Mouse (Mus musculus) heart, embryonic 16.5 days (tissue): Measurements from ENCODE around the gene Iqcf1. TPM values are rescaled to one million over a fixed set of nuclear protein-coding genes. Genes with fewer than 3 reads are reported as not detected.
A peak's percentile ranks its signal among the peaks of the same experiment; 100 is the strongest.

Source experiments
- ATAC-seq: fragments of 200-750 bp; cut with Nextera tagmentation; replicated peaks from 2 replicates; pipeline ENCODE4 v1.8.0; 2017; ENCODE audit warnings: moderate number of reproducible peaks; ENCODE audit not compliant: insufficient read depth, low FRiP score; ENCODE audit errors: extremely low read depth
- H3K27ac ChIP-seq: fragments of 300-500 bp; sonication (generic); 2 replicates; pipeline ENCODE4 v1.5.1; 2014; ENCODE audit warnings: mild to moderate bottlenecking, low read length, control low read depth, moderate library complexity
- H3K27me3 ChIP-seq: fragments of 300-500 bp; sonication (generic); 2 replicates; pipeline ENCODE4 v1.6.1; 2014; ENCODE audit warnings: low read length, mixed read lengths; ENCODE audit not compliant: control insufficient read depth, insufficient read depth
- H3K36me3 ChIP-seq: fragments of 300-500 bp; sonication (generic); 2 replicates; pipeline ENCODE4 v1.6.1; 2014; ENCODE audit not compliant: control insufficient read depth, insufficient read depth
- H3K4me1 ChIP-seq: fragments of 300-500 bp; sonication (generic); 2 replicates; pipeline ENCODE4 v1.6.1; 2014; ENCODE audit warnings: low read length, mixed read lengths; ENCODE audit not compliant: control insufficient read depth, insufficient read depth
- H3K4me2 ChIP-seq: fragments of 300-500 bp; sonication (generic); 2 replicates; pipeline ENCODE4 v1.6.1; 2014; ENCODE audit warnings: low read depth, mild to moderate bottlenecking, control low read depth, low read length
- H3K4me3 ChIP-seq: fragments of 300-500 bp; sonication (generic); 2 replicates; pipeline ENCODE4 v1.5.1; 2014; ENCODE audit warnings: mild to moderate bottlenecking, control low read depth, low read length
- H3K9ac ChIP-seq: fragments of 300-500 bp; sonication (generic); 2 replicates; pipeline ENCODE4 v1.6.1; 2014; ENCODE audit warnings: low read length, control low read depth
- H3K9me3 ChIP-seq: fragments of 300-500 bp; sonication (generic); replicated peaks from 2 replicates; pipeline ENCODE4 v1.6.1; 2016; ENCODE audit warnings: low read length; ENCODE audit not compliant: control insufficient read depth
- WGBS: fragments of 180-500 bp; shearing (Covaris S2); extraction: QIAGEN DNeasy Blood & Tissue Kit; methylation state at CpG from one replicate; pipeline ENCODE4 v1.1.7; 2014; 5-methylcytosine and 5-hydroxymethylcytosine counted together
- polyA plus RNA-seq: library from polyadenylated mRNA; unstranded; fragments of >200 nt; fragmentation: Nextera tagmentation; extraction: Ambion mirVana; gene quantifications from 2 replicates; pipeline ENCODE4 v1.2.1, GENCODE M21; 2015

Gene Iqcf1
- polyA plus RNA-seq, 1 experiment from 2014 or later, result not detected

DNA sequence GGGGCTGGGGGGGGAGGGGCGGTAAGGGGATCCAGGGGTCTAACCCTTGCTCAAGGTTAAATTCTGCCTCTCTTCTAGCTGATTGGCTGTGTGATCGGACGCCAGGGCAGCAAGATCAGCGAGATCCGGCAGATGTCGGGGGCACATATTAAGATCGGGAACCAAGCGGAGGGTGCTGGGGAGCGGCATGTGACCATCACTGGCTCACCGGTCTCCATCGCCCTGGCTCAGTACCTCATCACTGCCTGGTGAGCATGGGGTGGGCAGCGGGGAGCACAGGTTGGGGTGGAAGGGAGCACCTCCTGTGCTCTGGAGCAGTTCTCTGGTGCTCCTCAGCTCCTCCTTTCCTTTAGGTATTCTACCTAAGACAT, 37.4 kb upstream of the Iqcf1 start:
- H3K27me3 ChIP-seq, result peaks cover 6% of the 10 kb centered on the region; the same call in 1 of the 2 replicates
- H3K4me2 ChIP-seq, result no peak overlapping the region
- no peak for ATAC-seq
- 91% methylated on average over 12 of the region's 12 CpGs for WGBS
- no peaks in the 10 kb centered on the region for H3K9me3 ChIP-seq
- no peak overlapping the region for H3K27ac ChIP-seq
- H3K4me3 ChIP-seq, result no peak overlapping the region
- H3K9ac ChIP-seq, result no peak overlapping the region
- peaks cover 20% of the 10 kb centered on the region for H3K4me1 ChIP-seq
- H3K36me3 ChIP-seq, result peaks cover 27% of the 10 kb centered on the region

DNA sequence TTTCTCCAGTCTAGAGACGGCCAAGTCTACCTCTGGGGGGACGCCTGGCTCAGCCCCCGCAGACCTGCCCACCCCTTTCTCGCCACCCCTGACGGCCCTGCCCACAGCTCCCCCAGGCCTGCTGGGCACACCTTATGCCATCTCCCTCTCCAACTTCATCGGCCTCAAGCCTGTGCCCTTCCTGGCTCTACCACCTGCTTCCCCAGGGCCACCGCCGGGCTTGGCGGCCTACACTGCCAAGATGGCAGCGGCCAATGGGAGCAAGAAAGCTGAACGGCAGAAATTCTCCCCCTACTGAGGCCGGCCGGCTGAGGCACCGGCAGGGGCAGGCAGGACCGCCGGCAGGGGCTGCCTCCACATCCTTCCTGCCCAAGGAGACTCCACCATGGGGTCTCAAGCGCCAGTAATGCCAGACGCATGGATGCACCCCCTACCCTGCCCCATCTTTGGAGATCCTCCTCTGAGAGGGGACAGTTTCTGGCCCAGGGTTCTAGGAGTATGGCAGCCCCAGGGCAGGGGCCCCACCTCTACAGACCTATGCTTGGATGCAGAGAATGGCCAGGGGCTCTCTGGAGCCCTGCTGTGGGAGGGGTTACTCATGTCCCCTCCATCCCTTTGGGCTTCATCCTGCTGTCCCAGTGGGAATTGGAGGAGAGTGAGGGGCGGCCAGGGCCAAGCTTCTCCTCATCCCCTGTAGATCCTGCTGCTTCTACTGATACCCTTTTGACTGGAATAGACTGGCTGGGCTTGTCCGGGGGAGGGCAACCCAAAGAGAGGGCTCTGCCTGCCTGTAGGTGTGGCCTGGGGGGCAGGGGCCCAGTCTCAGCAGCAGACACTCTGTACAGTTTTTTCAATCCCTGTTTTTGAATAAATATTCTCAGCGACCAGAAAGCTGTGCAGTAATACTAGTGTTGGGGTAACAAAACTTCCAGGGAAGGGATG, 36.4 kb upstream of the Iqcf1 start:
- 86% methylated on average over 21 of the region's 21 CpGs for WGBS

DNA sequence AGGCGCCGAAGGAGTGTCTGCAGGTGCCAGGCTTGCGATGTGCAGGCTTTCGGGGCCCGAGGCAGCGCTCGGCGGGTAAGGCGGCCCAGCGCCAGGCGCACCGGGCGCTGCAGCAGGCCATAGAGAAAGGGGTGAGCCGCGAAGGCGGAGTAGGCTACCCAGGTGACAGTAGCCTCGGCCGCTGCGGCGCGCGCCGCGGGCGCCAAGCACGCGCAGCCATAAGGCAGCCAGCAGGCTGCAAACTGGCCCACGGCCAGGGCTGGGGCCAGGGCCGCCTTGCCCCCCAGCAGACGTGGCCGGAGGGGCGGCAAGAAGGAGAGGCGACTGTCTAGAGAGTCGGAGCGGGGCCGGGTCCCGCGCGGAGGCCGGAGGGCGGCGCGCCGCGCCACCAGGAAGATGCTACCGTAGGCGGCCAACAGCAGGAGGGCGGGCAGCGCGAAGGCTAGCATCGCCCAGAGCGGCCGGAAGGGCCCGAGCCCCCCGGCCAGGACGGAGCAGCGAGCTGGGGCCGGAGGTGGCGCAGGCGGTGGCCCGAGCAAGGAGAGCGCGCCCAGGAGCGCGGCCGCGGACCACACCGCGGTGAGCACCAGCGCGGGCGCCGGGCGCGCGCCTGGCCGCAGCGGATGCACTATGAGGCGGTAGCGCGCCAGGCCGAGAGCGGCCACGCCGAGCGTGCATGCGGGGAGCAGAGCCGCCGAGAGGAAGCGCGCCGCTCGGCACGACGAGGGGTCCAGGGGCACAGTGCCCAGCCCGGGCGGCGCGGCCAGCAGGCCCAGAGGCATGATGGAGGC, 34.8 kb upstream of the Iqcf1 start:
- Histone ChIP-seq H3K4me3 (peak overlapping the region; percentile 71), H3K27ac (no peak overlapping the region), H3K36me3 (peaks cover 27% of the 10 kb centered on the region), H3K27me3 (peaks cover 6% of the 10 kb centered on the region; the same call in 1 of the 2 replicates), H3K9me3 (no peaks in the 10 kb centered on the region), H3K9ac (peak overlapping the region; percentile 81), H3K4me1 (peaks cover 10% of the 10 kb centered on the region), H3K4me2 (peak overlapping the region; percentile 87)
- ATAC-seq, result peak; percentile 60
- WGBS, result 2% methylated on average over 96 of the region's 99 CpGs

More for the DNA sequence above, 36.4 kb upstream of the Iqcf1 start:
- no peak overlapping the region for H3K9ac ChIP-seq
- no peak for ATAC-seq
- no peak overlapping the region for H3K4me3 ChIP-seq
- no peaks in the 10 kb centered on the region for H3K9me3 ChIP-seq
- H3K27ac ChIP-seq, result no peak overlapping the region
- peaks cover 12% of the 10 kb centered on the region for H3K4me1 ChIP-seq
- peaks cover 6% of the 10 kb centered on the region; the same call in 1 of the 2 replicates for H3K27me3 ChIP-seq
- H3K4me2 ChIP-seq, result no peak overlapping the region
- peaks cover 27% of the 10 kb centered on the region for H3K36me3 ChIP-seq

DNA sequence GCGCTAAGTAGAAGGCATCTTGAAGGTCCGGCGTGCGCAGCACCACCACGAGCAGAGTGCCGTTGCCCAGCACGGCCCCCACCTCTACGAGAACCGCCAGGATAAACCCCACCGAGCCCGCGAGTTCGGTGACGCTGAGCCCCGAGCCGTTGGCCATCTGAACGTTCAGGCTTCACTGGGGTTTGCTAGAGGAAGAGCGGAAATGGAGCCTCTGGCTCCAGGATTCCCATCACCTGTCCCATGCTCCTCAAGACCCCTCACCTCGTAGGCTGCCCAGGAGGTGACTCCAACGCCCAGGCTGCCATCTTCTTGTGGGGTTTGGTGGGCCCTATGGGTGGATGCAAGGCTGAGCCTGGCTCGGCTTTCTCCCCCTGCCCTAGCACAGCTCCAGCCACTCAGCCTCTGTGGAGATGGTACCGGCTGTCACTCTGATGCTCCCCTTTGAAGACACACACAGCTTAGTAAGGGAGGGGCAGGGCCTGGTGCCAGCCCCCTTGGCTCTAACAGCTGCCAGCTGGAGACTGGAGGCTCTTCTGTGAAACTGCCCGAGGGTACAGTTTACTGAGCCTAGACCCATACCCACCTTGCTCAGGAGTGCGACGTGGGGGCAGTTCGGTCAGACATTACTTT, 34.1 kb upstream of the Iqcf1 start, which contains the start of gene Gpr62:
TSS of gene Gpr62 (minus strand) at position 368 of the 630 bp plus-strand sequence.
- WGBS, result 32% methylated on average over 26 of the region's 26 CpGs
- peak within 1 kb of the TSS; percentile 71 for H3K4me3 ChIP-seq
- peaks cover 6% of the 10 kb centered on the region; the same call in 1 of the 2 replicates for H3K27me3 ChIP-seq
- peaks cover 10% of the 10 kb centered on the region for H3K4me1 ChIP-seq
- H3K27ac ChIP-seq, result no peak within 1 kb of the TSS
- peak within 1 kb of the TSS; percentile 87 for H3K4me2 ChIP-seq
- no peaks in the 10 kb centered on the region for H3K9me3 ChIP-seq
- H3K9ac ChIP-seq, result peak within 1 kb of the TSS; percentile 81
- peaks cover 21% of the 10 kb centered on the region for H3K36me3 ChIP-seq
- no peak; the same call in 1 of the 2 replicates for ATAC-seq

DNA sequence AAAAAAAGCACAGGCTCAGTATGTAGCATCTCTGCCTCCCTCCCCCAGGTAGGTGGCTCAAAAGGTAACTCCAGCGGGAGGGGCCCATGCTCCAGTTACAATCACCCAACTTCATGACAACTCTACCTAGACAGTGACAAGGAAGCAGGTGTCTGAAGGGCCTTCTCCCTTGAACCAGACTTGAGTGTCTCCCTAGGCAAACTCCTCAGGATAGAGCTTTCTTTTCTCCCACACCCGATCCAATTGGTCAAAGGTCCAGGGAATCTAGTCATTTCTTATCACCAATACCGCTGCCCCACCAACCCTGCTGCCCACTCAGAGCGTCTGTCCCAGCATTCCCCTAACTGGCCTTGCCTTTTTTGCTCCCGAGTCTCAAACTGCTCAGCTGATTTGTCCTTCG, 33.0 kb upstream of the Iqcf1 start:
- H3K9me3 ChIP-seq, result no peaks in the 10 kb centered on the region
- no peak overlapping the region for H3K4me3 ChIP-seq
- H3K9ac ChIP-seq, result no peak overlapping the region
- no peak overlapping the region for H3K27ac ChIP-seq
- 76% methylated on average over 6 of the region's 6 CpGs for WGBS
- peaks cover 18% of the 10 kb centered on the region for H3K36me3 ChIP-seq
- H3K4me1 ChIP-seq, result peaks cover 10% of the 10 kb centered on the region
- peaks cover 6% of the 10 kb centered on the region; the same call in 1 of the 2 replicates for H3K27me3 ChIP-seq
- H3K4me2 ChIP-seq, result no peak overlapping the region
- no peak for ATAC-seq

DNA sequence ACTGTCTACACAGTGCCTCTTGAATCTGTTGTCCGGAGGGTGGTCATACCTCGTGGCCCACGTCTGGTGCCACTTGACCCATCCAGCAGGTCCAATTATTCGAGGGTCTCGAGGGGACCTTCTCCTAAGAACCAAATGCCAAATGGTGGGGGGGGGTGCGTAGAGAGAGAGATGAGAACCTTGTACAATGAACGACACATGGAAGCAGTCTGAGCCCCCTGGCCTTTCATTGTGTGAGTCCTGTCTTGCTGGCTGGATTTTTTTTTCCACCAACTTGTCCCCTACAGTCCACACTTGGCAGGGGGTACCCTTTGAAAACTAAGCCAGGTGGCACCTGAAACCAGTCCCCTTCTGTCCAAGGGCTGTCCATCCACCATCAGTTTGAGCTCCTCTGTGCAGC, 32.0 kb upstream of the Iqcf1 start:
- no peak for ATAC-seq
- WGBS, result 82% methylated on average over 7 of the region's 7 CpGs
- no peak overlapping the region for H3K4me2 ChIP-seq

DNA sequence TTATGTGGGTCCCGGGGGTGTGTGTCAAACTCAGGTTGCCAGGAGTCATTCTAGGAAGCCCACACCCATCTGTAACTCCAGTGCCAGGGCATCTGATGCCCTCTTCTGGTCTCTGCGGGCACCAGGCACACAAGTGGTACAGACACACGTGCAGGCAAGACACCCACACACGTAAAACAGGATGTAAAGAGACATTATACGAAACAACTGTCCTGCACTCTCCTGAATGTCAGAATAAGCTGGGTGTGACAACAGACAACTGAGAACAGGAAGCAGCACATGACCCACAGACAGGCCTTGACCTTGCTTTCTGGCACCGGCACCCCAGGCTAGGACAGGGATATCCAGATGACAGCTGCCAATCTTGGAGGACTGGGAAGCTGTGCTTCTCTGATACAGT, 30.4 kb upstream of the Iqcf1 start:
- no peak overlapping the region for H3K4me2 ChIP-seq
- ATAC-seq, result no peak
- WGBS, result 60% methylated on average over 6 of the region's 6 CpGs
- H3K27me3 ChIP-seq, result peaks cover 6% of the 10 kb centered on the region; the same call in 1 of the 2 replicates
- no peak overlapping the region for H3K27ac ChIP-seq
- no peaks in the 10 kb centered on the region for H3K9me3 ChIP-seq
- H3K36me3 ChIP-seq, result no peaks in the 10 kb centered on the region
- H3K4me1 ChIP-seq, result peaks cover 10% of the 10 kb centered on the region
- no peak overlapping the region for H3K9ac ChIP-seq
- H3K4me3 ChIP-seq, result no peak overlapping the region

More for the DNA sequence above, 32.0 kb upstream of the Iqcf1 start:
- Histone ChIP-seq H3K27me3 (peaks cover 6% of the 10 kb centered on the region; the same call in 1 of the 2 replicates), H3K36me3 (peaks cover 12% of the 10 kb centered on the region), H3K4me3 (no peak overlapping the region), H3K27ac (no peak overlapping the region), H3K9me3 (no peaks in the 10 kb centered on the region), H3K9ac (no peak overlapping the region), H3K4me1 (peaks cover 10% of the 10 kb centered on the region)

DNA sequence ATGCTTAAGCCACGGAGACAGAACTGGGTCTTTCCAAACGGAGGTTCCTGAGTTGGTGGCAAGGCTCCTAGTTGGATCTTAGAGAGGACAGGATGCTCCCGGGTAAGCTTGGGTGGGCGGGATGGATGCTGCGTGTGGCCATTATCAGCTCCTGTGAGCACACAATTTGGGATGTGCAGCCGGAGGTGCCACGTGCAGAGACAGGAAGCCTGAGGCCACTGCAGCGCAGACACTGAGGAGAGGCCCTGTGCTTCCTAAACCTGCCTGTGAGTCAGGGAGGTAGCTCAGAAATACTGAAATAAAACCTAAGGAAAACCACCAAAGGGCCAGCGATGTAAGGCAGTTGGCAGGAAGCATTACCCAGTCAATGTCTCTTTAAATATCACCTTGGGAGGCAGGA, 30.0 kb upstream of the Iqcf1 start:
- 53% methylated on average over 9 of the region's 9 CpGs for WGBS
- Histone ChIP-seq H3K27me3 (0 out of 2 replicates have a peak, but pooled peaks cover 3% of the 10 kb centered on the region), H3K27ac (no peak overlapping the region), H3K9ac (no peak overlapping the region), H3K36me3 (no peaks in the 10 kb centered on the region), H3K4me2 (no peak overlapping the region), H3K9me3 (no peaks in the 10 kb centered on the region), H3K4me3 (no peak overlapping the region), H3K4me1 (peaks cover 10% of the 10 kb centered on the region)
- ATAC-seq, result no peak
